Mouse (Mus musculus) thymus, adult 2 months (tissue): ENCODE results near the gene Uap1l1.

Experiments
- CTCF ChIP-seq: fragments of 200-500 bp; IDR thresholded peaks from 2 replicates; pipeline ENCODE4 v1.5.1; 2012; ENCODE audit warnings: mild to moderate bottlenecking, control low read depth, low read length, moderate library complexity, borderline replicate concordance; ENCODE audit not compliant: control insufficient read depth, poor library complexity, insufficient read depth; ENCODE audit errors: extremely low read depth
- POLR2A ChIP-seq: fragments of 200-500 bp; IDR thresholded peaks from 2 replicates; pipeline ENCODE4 v1.6.1; 2012; ENCODE audit warnings: mild to moderate bottlenecking, low read length, control low read depth, moderate library complexity; ENCODE audit not compliant: control insufficient read depth, poor library complexity, insufficient read depth; ENCODE audit errors: extremely low read depth

- TF ChIP-seq POLR2A (no peak), CTCF (peak; percentile 37; the same call in 1 of the 2 replicates)
These were observed 11.1 kb upstream of the Uap1l1 start for GRCm38 (mm10) chr2:25376589-25376988.
